Mouse (Mus musculus) midbrain, embryonic 11.5 days (tissue): ENCODE results near the gene Dlat. TPM values are rescaled to one million over a fixed set of nuclear protein-coding genes. Genes with fewer than 3 reads are reported as not detected.

Experiments
- ATAC-seq: fragments of 200-750 bp; cut with Nextera tagmentation; 2 replicates; pipeline ENCODE4 v1.8.0; 2017; ENCODE audit warnings: moderate TSS enrichment, moderate library complexity; ENCODE audit not compliant: low FRiP score
- DNase-seq: peaks from one replicate; pipeline ENCODE4 v3.0.0; 2015; ENCODE audit warnings: low spot score; ENCODE audit errors: missing footprints
- H3K27ac ChIP-seq: fragments of 300-500 bp; sonication (generic); 2 replicates; pipeline ENCODE4 v1.5.1; 2014; ENCODE audit warnings: low read depth, low read length
- H3K27me3 ChIP-seq: fragments of 300-500 bp; sonication (generic); 2 replicates; pipeline ENCODE4 v1.6.1; 2014; ENCODE audit warnings: mild to moderate bottlenecking, low read length, moderate library complexity, mixed read lengths; ENCODE audit not compliant: control insufficient read depth, insufficient read depth
- H3K36me3 ChIP-seq: fragments of 300-500 bp; sonication (generic); 2 replicates; pipeline ENCODE4 v1.6.1; 2014; ENCODE audit warnings: mild to moderate bottlenecking, low read length, moderate library complexity, mixed read lengths; ENCODE audit not compliant: control insufficient read depth, insufficient read depth
- H3K4me1 ChIP-seq: fragments of 300-500 bp; sonication (generic); 2 replicates; pipeline ENCODE4 v1.6.1; 2014; ENCODE audit warnings: low read length; ENCODE audit not compliant: control insufficient read depth, insufficient read depth
- H3K4me2 ChIP-seq: fragments of 300-500 bp; sonication (generic); 2 replicates; pipeline ENCODE4 v1.6.1; 2014; ENCODE audit warnings: mild to moderate bottlenecking, moderate library complexity
- H3K4me3 ChIP-seq: fragments of 300-500 bp; sonication (generic); 2 replicates; pipeline ENCODE4 v1.5.1; 2014; ENCODE audit warnings: low read depth, low read length
- H3K9ac ChIP-seq: fragments of 300-500 bp; sonication (generic); 2 replicates; pipeline ENCODE4 v1.6.1; 2014; ENCODE audit warnings: low read length
- H3K9me3 ChIP-seq: fragments of 300-500 bp; sonication (generic); 2 replicates; pipeline ENCODE4 v1.6.1; 2016; ENCODE audit warnings: low read length; ENCODE audit not compliant: control insufficient read depth
- WGBS: fragments of 180-500 bp; shearing (Covaris S2); extraction: QIAGEN DNeasy Blood & Tissue Kit; methylation state at CpG from one replicate; pipeline ENCODE4 v1.1.7; 2014; 5-methylcytosine and 5-hydroxymethylcytosine counted together
- polyA plus RNA-seq: library from polyadenylated mRNA; unstranded; fragments of >200 nt; fragmentation: Nextera tagmentation; extraction: Ambion mirVana; gene quantifications from 2 replicates; pipeline ENCODE4 v1.2.1, GENCODE M21; 2014

Gene Dlat
- polyA plus RNA-seq, 1 experiment from 2014 or later: 63.5 TPM

GRCm38 (mm10) chr9:50695153-50695552, 35.6 kb upstream of the Dlat start:
- H3K9me3 ChIP-seq: no peaks in the 10 kb centered on the region
- H3K9ac ChIP-seq: no peak overlapping the region
- no peaks in the 10 kb centered on the region; the same call in 1 of the 2 replicates for H3K27me3 ChIP-seq
- no peak for ATAC-seq
- DNase-seq: no peak
- no peak overlapping the region for H3K27ac ChIP-seq
- H3K4me2 ChIP-seq: no peak overlapping the region
- H3K4me3 ChIP-seq: no peak overlapping the region
- no peaks in the 10 kb centered on the region for H3K36me3 ChIP-seq
- peaks cover 27% of the 10 kb centered on the region for H3K4me1 ChIP-seq
- WGBS: 85% methylated on average over 6 of the region's 6 CpGs

DNA sequence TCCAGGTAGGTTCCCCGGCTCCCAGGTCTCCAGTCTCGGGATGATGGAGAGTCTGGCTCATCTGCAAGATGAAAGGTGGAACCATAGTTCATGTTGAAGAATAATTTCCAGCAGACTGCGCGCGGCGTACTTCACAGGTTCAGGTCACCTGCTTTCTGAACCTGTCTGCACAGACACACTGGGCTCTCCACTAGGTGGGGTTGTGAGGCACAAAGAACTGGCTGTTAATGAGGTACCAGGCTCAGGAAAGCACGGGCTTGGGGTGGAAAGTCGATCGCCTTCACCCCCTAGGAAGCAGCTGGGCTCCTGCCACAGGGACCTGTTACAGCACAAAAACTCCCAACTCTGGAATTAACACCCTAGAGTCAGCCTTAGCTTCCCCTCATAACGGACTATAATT, 34.1 kb upstream of the Dlat start:
- H3K4me1 ChIP-seq: peaks cover 27% of the 10 kb centered on the region
- ATAC-seq (no peak), DNase-seq (peak; percentile 89)
- H3K9ac ChIP-seq: no peak overlapping the region
- no peaks in the 10 kb centered on the region for H3K36me3 ChIP-seq
- H3K4me3 ChIP-seq: no peak overlapping the region
- 19% methylated on average over 10 of the region's 10 CpGs for WGBS
- H3K27me3 ChIP-seq: no peaks in the 10 kb centered on the region
- H3K27ac ChIP-seq: no peak overlapping the region
- H3K9me3 ChIP-seq: no peaks in the 10 kb centered on the region
- H3K4me2 ChIP-seq: no peak overlapping the region

GRCm38 (mm10) chr9:50692626-50693580, 33.3 kb upstream of the Dlat start:
- H3K36me3 ChIP-seq: no peaks in the 10 kb centered on the region
- DNase-seq: peak; percentile 87
- peak overlapping the region; percentile 28; the same call in 1 of the 2 replicates for H3K4me2 ChIP-seq
- 19% methylated on average over 13 of the region's 13 CpGs for WGBS
- peak; percentile 62 for ATAC-seq
- H3K4me1 ChIP-seq: peaks cover 21% of the 10 kb centered on the region
- H3K9ac ChIP-seq: no peak overlapping the region
- no peaks in the 10 kb centered on the region for H3K9me3 ChIP-seq
- no peak overlapping the region for H3K27ac ChIP-seq
- no peaks in the 10 kb centered on the region for H3K27me3 ChIP-seq
- H3K4me3 ChIP-seq: no peak overlapping the region

- Histone ChIP-seq H3K9me3 (no peaks in the 10 kb centered on the region), H3K4me2 (no peak overlapping the region), H3K27me3 (no peaks in the 10 kb centered on the region), H3K4me3 (no peak overlapping the region), H3K36me3 (no peaks in the 10 kb centered on the region), H3K27ac (no peak overlapping the region), H3K4me1 (no peaks in the 10 kb centered on the region), H3K9ac (no peak overlapping the region)
- DNase-seq (peak; percentile 14), ATAC-seq (no peak)
- 74% methylated on average over 6 of the region's 6 CpGs for WGBS
These were observed 27.5 kb upstream of the Dlat start for GRCm38 (mm10) chr9:50686866-50687652.

DNA sequence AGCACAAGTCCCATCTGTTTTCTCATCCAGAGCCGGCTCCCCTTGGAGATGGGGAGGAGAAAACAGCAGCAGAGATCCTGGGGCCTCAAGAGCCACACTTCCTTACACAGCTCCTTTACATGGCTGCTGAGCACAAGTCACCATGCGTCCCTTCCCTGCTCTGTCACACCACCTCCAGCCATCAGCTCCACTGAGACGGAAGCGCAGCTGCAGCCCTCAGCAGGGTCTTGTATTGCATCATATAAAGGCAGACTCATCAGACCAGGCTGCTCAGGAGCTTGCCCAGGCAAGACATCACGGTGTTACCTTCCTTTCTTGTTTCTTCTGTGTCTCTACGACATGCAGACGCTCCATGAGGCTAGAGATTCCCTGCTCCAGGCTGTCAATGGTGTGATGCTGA, 22.1 kb upstream of the Dlat start:
- 71% methylated on average over 7 of the region's 7 CpGs for WGBS
- no peaks in the 10 kb centered on the region for H3K4me1 ChIP-seq
- DNase-seq: no peak
- H3K4me2 ChIP-seq: no peak overlapping the region
- H3K9me3 ChIP-seq: no peaks in the 10 kb centered on the region
- H3K9ac ChIP-seq: no peak overlapping the region
- ATAC-seq: no peak
- H3K27me3 ChIP-seq: no peaks in the 10 kb centered on the region
- no peaks in the 10 kb centered on the region for H3K36me3 ChIP-seq
- no peak overlapping the region for H3K27ac ChIP-seq
- H3K4me3 ChIP-seq: no peak overlapping the region

- Histone ChIP-seq H3K27me3 (no peaks in the 10 kb centered on the region), H3K9ac (no peak overlapping the region), H3K4me2 (no peak overlapping the region), H3K4me1 (no peaks in the 10 kb centered on the region), H3K27ac (no peak overlapping the region), H3K9me3 (no peaks in the 10 kb centered on the region), H3K4me3 (no peak overlapping the region), H3K36me3 (no peaks in the 10 kb centered on the region)
- DNase-seq: no peak
- ATAC-seq: no peak
- 81% methylated on average over 1 of the region's 1 CpGs for WGBS
These were observed 19.8 kb upstream of the Dlat start for GRCm38 (mm10) chr9:50679406-50679805.

- ATAC-seq: no peak
- WGBS: 30% methylated on average over 1 of the region's 1 CpGs
- no peak overlapping the region for H3K9ac ChIP-seq
- H3K27ac ChIP-seq: no peak overlapping the region
- no peaks in the 10 kb centered on the region for H3K9me3 ChIP-seq
- no peak overlapping the region for H3K4me2 ChIP-seq
- no peaks in the 10 kb centered on the region for H3K36me3 ChIP-seq
- DNase-seq: no peak
- no peak overlapping the region for H3K4me3 ChIP-seq
- H3K4me1 ChIP-seq: no peaks in the 10 kb centered on the region
- H3K27me3 ChIP-seq: no peaks in the 10 kb centered on the region
These were observed 15.2 kb upstream of the Dlat start for GRCm38 (mm10) chr9:50674771-50675170.

DNA sequence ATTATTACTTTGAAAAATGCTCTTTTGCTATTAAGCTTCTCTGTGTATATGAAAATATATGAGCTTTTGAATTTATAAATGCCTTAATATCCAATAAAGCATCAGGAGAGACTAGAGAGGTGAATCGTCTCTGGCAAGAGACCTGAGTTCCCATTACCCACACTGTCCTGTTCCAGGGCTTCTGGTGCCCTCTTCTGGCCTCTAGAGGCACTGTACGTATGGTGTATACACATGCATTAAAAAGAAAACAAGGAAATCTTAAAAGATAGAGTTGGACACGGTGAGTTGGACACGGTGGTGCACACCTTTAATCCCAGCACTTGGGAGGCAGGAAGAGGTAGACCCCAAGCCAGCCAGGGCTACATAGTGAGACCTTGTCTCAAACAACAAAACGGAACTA, 11.1 kb upstream of the Dlat start:
- peak; percentile 88 for DNase-seq
- H3K4me2 ChIP-seq: no peak overlapping the region

More for the DNA sequence above, 11.1 kb upstream of the Dlat start:
- H3K9ac ChIP-seq: no peak overlapping the region
- H3K36me3 ChIP-seq: no peaks in the 10 kb centered on the region; the same call in 1 of the 2 replicates
- no peaks in the 10 kb centered on the region for H3K27me3 ChIP-seq
- no peaks in the 10 kb centered on the region for H3K9me3 ChIP-seq
- no peak overlapping the region for H3K4me3 ChIP-seq
- no peak overlapping the region for H3K27ac ChIP-seq
- no peaks in the 10 kb centered on the region for H3K4me1 ChIP-seq
- WGBS: 33% methylated on average over 5 of the region's 5 CpGs
- 0 out of 2 replicates have a peak, but pooled peaks have one; percentile 42 for ATAC-seq
